Mouse (Mus musculus) A20 (cell line): ENCODE measurements around the gene Cenpc1.
A peak's percentile ranks its signal among the peaks of the same experiment; 100 is the strongest.

Experiments
- DNase-seq: peaks from one replicate; pipeline ENCODE4 v3.0.0-alpha.2; 2011; ENCODE audit warnings: low read depth, low spot score

Cenpc1 gene

DNA sequence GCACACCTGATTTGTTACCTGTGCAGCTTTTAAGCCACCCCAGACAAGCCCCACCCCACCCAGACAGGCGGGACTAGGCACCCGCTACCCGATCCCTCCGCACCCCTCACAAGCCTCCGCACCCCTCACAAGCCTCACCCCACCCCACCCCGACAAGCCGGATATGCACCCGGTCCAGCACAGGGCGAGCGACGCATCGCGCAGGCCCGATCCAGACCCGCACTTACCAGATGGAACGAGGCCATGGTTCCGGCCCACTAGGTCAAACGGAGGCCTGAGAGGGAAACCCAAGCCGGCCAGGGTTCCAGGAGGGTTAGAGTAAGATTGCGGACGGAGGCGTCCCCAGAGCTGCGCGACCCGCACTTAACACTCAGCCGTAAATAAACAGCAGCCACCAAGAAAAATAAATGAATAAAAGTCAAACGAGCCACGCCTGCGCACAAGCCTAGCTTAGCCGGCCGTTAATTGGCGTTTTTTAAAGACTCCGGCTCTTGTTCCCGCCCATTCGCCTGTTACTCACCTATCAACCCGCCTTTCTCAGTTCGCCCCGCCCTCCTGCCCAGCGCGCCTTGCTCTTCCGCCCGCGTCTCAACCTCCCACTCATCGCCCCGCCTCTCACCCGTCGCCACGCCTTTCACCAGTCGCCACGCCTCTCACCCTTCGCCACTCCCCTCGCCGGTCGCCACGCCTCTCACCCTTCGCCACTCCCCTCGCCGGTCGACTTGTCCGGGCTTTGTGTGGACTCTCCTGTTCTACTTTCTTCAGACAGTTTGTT is at the start of gene Cenpc1:
Cenpc1 (minus strand) TSS at position 483 of the 775 bp plus-strand sequence.
- peak; percentile 99 for DNase-seq

DNA sequence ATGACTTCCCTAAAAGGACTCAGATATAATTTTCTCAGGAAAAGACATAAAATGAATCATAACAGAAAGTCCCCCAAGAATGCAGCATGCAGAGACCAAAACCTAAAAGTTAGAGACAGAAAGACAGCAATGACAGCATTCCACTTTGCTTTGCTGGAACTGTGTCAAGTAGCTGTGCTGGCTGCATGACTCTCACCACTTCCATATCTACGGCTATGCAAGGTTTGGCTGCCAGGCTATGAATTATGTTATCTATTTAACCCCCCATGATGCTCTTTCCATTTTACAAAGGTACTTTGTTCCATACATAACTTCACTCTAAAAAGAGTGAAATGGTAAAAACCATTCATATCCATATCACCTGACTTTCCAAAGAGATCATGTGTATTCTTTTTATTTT is 48.6 kb upstream of the Cenpc1 start:
- DNase-seq: no peak

DNA sequence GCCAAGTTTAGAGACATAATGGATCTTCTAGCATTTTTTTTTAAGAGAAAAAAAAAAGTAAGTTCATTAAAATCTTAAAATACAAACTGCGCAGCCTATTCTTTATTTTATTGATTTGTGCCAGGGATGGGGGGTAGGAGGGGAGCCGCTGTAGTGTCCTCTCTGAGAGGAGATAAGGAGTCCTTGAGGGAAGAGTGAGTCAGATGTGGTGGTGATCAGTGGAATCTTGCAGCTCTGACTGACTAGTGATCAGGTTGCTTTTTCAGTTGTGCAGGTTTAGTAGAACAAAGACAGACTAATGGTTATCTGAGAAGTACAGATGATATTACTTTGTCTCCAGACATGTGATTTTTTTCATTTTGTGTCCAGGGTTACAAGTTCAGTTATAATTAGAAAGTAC is 47.7 kb upstream of the Cenpc1 start:
- no peak for DNase-seq

DNA sequence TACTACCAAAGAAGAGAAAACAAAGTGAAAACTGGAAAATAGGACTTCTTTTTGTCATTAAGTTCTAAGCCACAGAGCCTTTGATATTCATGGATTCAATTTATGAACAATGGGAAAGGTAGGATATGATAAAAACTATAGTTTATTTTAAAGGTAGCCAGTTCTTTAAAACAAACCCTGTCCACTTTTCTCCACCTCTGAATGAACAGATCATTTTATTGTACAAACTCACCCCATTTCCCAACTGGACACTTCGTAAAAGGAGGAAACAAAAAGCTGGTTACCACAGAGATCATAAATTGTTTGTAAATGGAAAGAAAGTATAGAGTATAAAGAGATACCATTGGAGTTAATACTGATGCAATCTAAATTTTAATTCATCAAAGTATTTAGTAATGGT is 45.7 kb upstream of the Cenpc1 start:
- no peak for DNase-seq

DNA sequence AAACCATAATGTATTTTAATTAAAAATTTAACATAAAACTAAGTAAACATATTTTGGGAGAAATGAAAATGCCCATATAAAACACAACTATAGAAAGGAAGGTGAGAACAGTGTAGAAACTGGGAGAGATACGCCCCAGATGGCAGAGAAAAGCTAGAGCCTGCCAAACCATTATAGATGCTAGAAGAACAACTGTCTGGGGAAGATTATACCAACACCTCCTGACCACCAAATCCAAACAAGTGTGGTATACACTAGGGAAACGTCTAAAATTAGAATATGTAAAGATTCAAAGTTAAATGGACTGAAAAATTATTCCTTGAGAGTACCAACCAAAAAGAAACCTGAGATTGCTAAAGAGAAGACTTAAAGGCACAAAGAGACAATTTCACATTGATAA is 41.2 kb upstream of the Cenpc1 start:
- DNase-seq: no peak

DNA sequence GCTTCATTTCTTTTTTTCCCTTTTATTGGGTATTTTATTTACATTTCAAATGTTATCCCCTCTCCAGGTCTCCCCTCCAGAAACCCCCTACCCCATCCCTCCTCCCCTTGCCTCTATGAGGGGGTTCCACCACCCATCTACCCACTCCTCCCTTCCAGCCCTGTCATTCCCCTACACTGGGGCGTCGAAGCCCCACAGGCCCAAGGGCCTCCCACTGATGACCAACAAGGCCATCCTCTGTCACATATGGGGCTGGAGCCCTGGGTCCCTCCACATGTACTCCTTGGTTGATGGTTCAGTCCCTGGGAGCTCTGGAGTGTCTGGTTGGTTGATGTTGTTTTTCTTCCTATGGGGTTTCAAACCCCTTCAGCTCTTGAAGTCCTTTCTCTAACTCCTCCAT is 36.8 kb upstream of the Cenpc1 start:
- DNase-seq: no peak

DNA sequence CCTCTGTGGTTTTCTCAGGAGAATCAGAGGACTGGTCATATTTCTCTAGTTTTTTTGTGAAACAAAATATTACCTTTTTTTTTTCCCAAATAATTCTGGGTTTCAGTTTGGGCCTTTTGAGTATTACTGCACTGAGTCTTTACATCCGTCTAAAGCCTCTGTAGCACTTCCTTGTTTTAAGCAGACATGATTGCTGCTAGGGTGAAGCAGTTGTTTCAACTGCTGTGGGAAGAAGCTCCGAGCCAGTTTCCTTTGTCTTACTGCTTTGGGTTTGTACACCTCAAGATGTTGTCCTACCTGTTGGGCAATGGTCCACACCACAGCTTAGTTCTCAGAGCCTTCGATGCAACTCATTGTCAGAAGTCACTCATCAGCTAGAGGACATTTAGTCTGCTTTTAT is 35.2 kb upstream of the Cenpc1 start:
- DNase-seq: no peak

DNA sequence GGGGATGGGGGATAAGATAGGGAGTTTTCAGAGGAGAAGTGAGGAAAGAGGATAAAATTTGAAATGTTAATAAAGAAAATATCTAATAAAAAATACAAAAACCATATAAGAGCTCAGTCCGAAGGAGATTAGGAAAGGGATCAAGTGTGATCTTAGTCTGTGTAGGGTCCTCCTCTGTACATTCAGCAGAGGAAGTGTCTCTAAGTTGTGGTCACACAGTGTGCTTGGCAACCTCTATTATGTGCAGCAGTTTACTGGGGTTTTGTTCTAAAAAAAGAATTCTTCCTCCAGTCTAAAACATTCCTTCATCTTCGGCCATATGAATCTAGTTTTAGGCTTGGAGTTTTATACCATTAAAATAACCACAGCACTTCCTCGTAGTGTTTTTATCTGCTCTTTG is 33.6 kb upstream of the Cenpc1 start:
- no peak for DNase-seq

DNA sequence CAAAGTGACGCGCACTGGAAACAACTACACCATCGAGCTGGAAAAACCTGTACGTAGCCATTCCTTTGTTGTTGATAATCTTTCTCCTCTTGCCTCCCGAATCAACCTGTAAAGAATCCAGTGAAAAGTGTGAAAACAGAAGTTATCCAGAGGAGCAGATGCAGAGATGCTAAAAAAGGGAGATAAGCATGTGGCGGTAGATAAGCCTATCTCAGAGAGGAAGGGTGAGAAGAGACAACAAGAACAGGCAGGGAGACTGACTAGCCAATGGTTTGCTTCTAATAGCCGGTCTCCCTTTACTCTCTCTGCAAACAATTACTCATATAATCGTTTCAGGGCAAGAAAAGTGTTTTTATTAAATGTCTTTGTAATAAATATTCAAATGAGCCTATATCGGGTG is 29.4 kb upstream of the Cenpc1 start:
- no peak for DNase-seq

DNA sequence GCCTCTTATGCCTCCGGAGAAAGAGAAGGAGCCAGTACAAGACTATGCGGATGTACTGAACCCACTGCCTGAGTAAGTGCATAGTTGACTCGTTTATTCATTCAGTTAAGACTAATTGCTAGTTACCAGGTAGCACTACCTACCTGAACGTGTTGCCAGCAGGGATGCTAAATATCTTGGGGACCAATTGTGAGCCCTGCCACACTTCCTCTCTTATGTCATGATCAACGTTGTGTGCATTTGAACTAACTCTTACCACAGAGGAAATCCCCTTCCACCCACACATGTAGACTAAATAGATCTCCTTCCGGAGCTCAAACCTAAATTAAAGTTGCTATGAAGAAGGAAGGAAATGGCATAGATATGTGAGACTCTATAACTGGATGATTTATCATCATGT is 21.4 kb upstream of the Cenpc1 start:
- peak; percentile 66 for DNase-seq

DNA sequence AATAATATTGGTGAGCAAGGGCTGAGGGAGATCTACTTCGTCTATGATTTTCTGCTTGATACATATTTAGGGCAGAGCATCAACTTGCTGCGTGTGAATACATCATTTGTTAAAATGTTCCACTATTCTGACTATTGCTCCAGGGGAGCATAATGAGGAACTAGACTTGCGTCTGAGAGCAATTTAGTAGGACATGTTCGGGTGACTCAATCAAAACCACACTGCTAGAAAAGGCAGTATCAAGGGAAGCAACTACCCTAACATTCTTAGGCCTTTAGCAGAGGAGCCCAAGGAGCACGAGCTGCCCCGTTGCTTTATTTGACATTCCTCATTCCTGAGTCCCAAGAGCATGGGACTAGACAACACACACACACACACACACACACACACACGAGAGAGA is 19.6 kb upstream of the Cenpc1 start:
- DNase-seq: no peak

DNA sequence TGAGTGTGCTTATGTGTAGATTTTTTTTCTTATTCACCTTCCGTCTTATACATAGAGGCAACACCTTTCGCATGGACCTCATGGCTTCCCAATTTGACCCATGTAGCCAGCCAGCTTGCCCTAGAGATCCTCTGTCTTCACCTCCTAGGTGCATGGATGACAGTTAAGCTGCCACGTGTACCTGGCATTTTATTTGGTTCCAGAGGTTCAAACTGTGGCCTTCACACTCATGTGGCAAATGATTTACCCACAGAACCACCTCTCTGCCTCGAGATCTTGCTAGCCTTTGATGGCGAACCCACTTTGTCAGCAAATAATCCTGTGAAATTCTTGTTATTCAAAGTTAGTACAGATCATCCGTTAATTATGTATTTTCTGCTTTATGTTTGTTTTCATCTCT is 18.6 kb upstream of the Cenpc1 start:
- DNase-seq: no peak

DNA sequence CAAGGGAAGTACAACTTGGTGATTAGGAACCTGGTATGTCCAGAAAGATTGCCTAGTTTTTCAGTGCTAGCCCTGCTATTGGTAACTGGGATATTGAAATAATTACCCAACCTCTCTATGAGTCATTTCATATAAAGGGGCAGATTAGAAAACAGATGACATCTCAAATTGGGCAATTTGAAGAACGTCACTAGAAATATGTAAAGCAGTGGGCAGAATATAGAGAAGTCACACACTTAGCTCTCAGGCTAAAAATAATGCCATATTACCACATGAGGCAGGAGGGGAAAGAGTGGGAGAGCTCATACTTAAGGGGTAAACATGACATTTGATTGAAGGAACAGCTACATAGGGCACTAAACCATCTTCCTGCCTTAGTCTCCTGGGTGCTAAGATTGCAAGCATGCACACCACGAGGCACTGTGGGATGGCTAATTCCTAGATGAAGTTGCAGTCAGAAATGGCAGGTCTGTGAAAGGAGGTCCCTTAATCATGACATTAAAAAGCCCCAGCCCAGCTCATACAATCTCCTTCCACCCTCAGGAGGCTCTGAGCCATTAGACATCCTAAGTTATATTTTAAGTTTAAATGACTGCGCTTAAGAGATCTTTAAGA is 13.4 kb upstream of the Cenpc1 start:
- peak; percentile 39 for DNase-seq

DNA sequence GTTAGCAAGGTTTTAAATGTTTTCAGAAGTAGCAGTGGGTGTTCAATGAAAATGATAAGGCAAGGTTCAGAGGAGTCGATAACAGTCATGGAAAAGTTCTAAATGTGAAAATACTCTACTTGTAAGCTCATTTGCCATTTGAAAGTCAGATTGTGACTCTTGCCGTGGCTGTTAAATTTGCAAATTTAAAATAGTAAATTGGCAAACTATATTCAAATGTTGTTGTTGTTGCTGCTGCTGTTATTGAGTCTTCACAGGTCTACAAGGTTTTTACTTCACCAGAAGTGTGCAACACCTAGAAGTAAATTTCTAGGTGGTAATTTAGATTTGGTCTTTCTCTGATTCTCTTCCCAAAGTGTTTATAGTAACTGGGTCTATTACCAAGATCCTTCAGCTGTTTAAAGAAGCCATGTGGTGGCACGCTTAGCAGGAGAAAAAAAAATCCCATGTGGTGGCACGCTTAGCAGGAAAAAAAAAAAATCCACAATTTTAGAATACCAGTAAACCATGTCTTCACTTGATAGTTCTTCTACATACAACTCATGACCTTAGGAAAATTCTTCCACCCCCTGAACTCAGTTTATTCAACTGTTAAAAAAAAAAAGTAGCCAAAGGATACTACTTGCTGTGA is 7.5 kb upstream of the Cenpc1 start:
- DNase-seq: peak; percentile 71

DNA sequence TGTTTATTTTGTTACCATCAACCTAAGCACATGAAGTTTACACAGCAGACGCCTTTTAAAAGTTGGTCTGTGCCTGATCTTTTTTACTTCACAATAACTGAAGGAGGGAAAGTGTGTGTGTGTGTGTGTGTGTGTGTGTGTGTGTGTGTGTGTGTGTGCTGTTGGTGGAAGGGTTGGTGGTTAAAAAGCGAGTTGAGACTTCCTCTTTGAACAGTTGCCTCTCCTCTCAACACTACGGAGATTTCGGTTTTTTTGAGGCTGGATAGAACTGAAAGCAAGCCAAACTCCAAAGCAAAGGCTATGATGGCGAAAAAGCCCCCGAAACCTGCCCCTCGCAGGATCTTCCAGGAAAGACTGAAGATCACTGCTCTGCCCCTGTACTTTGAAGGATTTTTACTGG is 6.2 kb upstream of the Cenpc1 start, which contains the start of gene Stap1:
Stap1 (plus strand) TSS at position 209 of the 400 bp plus-strand sequence.
- DNase-seq: peak; percentile 87

DNA sequence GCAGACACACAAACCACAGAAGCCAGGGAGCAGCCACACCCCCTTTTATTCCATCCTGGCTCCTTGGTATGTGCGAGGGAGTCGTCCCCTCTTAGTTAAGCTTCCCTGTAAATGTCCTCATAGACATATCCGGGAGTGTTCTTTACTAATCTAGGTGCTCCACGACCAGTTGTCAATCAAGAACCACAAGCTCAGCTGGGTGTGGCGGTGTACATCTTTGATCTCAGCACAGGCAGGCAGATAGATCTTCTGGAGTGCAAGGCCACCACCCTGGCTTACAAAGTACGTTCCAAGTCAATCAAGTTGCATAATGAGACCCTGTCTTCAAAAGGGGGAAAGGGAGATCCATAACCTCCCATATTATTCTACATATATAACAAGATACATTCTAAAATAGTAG is 3.7 kb upstream of the Cenpc1 start:
- DNase-seq: no peak

DNA sequence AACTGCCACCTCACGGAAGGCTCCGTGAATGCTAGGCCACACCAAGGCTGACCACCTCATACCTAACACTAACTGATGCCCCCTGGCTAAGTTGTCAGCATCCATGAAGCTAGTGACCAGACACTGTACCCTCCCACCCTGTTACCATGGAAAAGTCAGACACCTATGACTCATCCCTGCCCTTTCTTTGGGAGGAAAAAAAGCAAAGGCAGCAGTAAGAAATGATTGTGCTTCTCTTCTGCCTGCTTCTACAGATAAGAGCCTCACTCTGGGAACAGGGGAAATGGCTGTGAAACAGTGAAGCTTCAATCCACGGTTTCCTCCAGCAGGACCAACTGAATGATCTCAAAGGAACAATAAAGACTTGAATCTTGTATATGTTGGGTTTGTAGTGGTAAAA is 3.1 kb upstream of the Cenpc1 start:
- DNase-seq: no peak

DNA sequence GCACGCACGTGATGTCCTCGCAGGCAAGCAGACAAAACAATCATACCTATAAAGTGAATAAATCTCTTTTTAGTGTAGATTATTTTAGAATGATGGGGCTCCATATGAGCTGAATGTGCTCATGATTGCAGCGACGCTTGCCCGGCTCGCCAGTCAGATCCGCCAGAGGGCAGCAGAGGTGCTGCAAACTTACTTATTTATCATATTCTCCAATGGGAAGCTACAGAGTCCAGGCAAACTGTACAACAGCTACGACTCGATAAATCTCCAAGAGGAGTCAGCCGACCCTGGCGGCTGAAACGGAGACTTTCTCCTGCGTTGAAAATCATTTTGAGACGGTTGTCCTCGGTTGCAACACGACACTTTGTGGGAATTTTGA is 1.2 kb upstream of the Cenpc1 start:
- DNase-seq: peak; percentile 93

DNA sequence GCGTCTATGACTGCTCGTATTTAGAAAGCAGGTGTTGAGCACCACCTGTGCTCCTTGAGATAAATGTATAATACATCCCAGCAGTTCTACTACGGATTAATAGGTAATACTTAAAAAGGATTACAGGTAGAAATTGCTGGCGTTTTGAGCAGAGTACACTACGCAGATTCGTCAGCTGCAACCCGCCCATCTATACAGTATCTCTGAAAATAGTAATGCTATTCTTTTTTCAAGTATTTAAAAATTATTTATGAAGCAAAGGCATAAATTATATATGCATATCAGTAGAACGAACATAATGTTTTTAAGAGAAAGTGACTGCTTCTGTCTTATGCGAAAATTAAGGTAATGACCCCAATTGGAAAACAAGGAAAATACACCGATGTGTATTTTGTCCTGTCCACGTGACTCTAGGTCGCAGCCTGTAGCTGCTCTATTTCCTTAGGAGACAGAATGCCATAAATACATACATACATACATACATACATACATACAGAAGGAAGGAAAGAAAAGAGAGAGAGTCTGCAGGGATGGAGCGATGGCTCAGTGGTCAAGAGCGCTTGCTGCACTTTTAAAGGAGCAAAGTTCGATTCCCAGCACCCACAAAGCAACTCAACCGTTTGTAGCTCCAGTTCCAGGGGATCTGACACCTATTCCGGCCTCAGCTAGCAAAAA is 630 bp upstream of the Cenpc1 start:
- no peak for DNase-seq

DNA sequence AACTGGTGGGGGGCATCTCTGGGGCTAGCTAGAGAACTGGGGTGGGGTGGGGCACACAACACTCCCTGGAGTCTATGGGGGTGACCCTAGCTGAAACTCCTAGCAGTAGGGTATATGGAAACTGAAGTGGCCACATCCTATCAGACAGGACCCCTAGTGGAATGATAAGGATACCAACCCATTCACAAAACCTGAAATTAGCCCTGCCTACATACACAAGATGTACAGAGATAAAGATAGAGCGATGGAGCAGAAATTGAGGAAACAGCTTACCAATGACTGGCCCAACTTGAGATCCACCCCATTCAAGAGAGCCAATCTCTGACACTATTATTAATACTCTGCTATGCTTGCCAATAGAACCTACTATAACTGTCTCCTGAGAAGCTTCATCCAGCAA is 1.9 kb downstream of the Cenpc1 start:
- DNase-seq: no peak

DNA sequence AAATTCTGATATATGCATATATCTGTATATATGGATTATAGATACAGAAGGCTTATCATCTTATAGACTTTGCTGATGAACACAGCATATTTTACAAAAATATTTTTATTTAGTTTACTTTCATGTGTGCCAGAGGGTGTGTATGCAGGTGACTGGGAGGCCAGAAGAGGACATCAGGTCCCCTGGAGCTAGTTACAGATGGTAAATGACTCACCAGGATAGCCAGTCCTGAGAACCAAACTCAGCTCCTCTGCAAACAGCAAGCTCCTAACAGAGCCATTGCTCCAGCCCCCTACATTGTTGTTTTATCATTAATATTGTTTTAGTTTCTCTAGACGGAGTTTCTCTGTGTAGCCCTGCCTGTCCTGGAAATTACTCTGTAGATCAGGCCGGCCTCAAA is 35.6 kb downstream of the Cenpc1 start:
- no peak for DNase-seq
